Mouse (Mus musculus) myocyte (in vitro differentiated cells): ENCODE results near the gene Dlg2. TPM values are rescaled to one million over a fixed set of nuclear protein-coding genes. Genes with fewer than 3 reads are reported as not detected.

Experiments used
- H3K27me3 ChIP-seq: one replicate; pipeline ENCODE4 v1.6.1; 2011; ENCODE audit not compliant: control insufficient read depth, insufficient read depth, insufficient read length
- H3K36me3 ChIP-seq: one replicate; pipeline ENCODE4 v1.6.1; 2011; ENCODE audit not compliant: control insufficient read depth, insufficient read depth
- H3K4me2 ChIP-seq: one replicate; pipeline ENCODE4 v1.6.1; 2011; ENCODE audit warnings: low read depth, control low read depth
- H3K4me3 ChIP-seq: one replicate; pipeline ENCODE4 v1.5.1; 2011; ENCODE audit warnings: mild to moderate bottlenecking, control low read depth, moderate library complexity
- H3K79me2 ChIP-seq: one replicate; pipeline ENCODE4 v1.6.1; 2011; ENCODE audit not compliant: control insufficient read depth, insufficient read depth
- H3ac ChIP-seq: one replicate; pipeline ENCODE4 v1.6.1; 2011; ENCODE audit not compliant: control insufficient read depth, insufficient read length
- CEBPB ChIP-seq: IDR thresholded peaks from 2 replicates; pipeline ENCODE4 v1.6.1; 2011; ENCODE audit warnings: mild to moderate bottlenecking, moderate library complexity; ENCODE audit not compliant: poor library complexity, insufficient read depth, severe bottlenecking
- E2F4 ChIP-seq: IDR thresholded peaks from one replicate; pipeline ENCODE4 v1.6.1; 2011; ENCODE audit warnings: mild to moderate bottlenecking, control low read depth, moderate library complexity; ENCODE audit not compliant: insufficient read depth
- MAX ChIP-seq: IDR thresholded peaks from one replicate; pipeline ENCODE4 v1.6.1; 2011; ENCODE audit warnings: low read depth, mild to moderate bottlenecking, control low read depth
- MYOD1 ChIP-seq, 3 experiments: IDR thresholded peaks; one replicate each; pipeline ENCODE4 v1.6.1; 2011; ENCODE audit warnings: control low read depth in 2 of 3, low read depth in 2 of 3, mild to moderate bottlenecking in 2 of 3, moderate library complexity in 1 of 3; ENCODE audit not compliant: insufficient read length in 2 of 3, control insufficient read depth in 1 of 3
- MYOG ChIP-seq, 3 experiments: IDR thresholded peaks; one replicate each; pipeline ENCODE4 v1.6.1; 2011; ENCODE audit warnings: control low read depth in 2 of 3, low read depth in 2 of 3, mild to moderate bottlenecking in 2 of 3; ENCODE audit not compliant: insufficient read length in 2 of 3, control insufficient read depth in 1 of 3, insufficient read depth in 1 of 3
- POLR2A ChIP-seq: IDR thresholded peaks from one replicate; pipeline ENCODE4 v1.6.1; 2011; ENCODE audit warnings: low read depth, mild to moderate bottlenecking, control low read depth, moderate library complexity; ENCODE audit not compliant: insufficient read length
- POLR2AphosphoS2 ChIP-seq: IDR thresholded peaks from one replicate; pipeline ENCODE4 v1.6.1; 2011; ENCODE audit warnings: low read depth, control low read depth; ENCODE audit not compliant: insufficient read length
- REST ChIP-seq: IDR thresholded peaks from one replicate; pipeline ENCODE4 v1.6.1; 2011; ENCODE audit warnings: mild to moderate bottlenecking, control low read depth, moderate library complexity; ENCODE audit not compliant: insufficient read depth, insufficient read length
- SRF ChIP-seq: IDR thresholded peaks from one replicate; pipeline ENCODE4 v1.6.1; 2011; ENCODE audit warnings: low read depth; ENCODE audit not compliant: control insufficient read depth, insufficient read length
- TCF12 ChIP-seq: IDR thresholded peaks from one replicate; pipeline ENCODE4 v1.6.1; 2011; ENCODE audit warnings: mild to moderate bottlenecking, control low read depth; ENCODE audit not compliant: poor library complexity, insufficient read depth, severe bottlenecking
- TCF3 ChIP-seq: IDR thresholded peaks from one replicate; pipeline ENCODE4 v1.6.1; 2011; ENCODE audit warnings: low read depth, control low read depth; ENCODE audit not compliant: insufficient read length
- USF1 ChIP-seq: IDR thresholded peaks from one replicate; pipeline ENCODE4 v1.6.1; 2011; ENCODE audit warnings: low read depth, mild to moderate bottlenecking, control low read depth, moderate library complexity
- polyA plus RNA-seq: library from polyadenylated mRNA; unstranded; fragments of >200 nt; fragmentation: generic; extraction: Trizol; gene quantifications from one replicate; pipeline ENCODE4 v1.2.1, GENCODE M21; 2012; ENCODE audit warnings: missing spikeins

Dlg2 gene
- polyA plus RNA-seq, 1 experiment: 0.65 TPM

DNA sequence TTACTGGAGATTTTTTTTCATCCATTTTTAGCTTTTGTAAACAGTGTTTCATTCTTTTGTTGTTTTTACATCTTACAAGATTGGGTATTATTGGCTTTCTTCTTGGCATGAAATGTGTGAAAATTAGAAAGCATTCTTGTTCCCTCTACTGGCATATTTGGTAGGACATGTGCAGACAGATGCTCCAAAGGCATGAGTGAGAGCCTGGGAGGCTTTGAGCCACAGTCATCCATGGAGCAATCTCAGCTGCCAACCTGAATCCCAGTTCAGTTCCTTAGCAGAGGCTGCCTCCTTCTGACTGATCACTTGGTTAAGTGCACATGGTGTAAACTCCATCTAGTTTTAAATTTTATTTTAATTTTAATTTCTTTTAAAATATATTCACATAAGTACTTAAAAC, 500.8 kb downstream of the Dlg2 start:
- H3K4me3 ChIP-seq: no peak overlapping the region
- no peak overlapping the region for H3ac ChIP-seq
- H3K27me3 ChIP-seq: no peaks in the 10 kb centered on the region
- H3K36me3 ChIP-seq: no peaks in the 10 kb centered on the region
- no peaks in the 10 kb centered on the region for H3K79me2 ChIP-seq
- TF ChIP-seq MYOD1 (IDR thresholded peaks at IDR 0.05; ENCODE audit: control insufficient read depth in 1 of 3, insufficient read length in 2 of 3, low read depth in 2 of 3): no peak
- TF ChIP-seq USF1: no peak
- no peak for TF ChIP-seq SRF
- no peak for TF ChIP-seq MAX
- TF ChIP-seq POLR2AphosphoS2: no peak
- TF ChIP-seq E2F4: no peak
- no peak for TF ChIP-seq TCF12
- TF ChIP-seq CEBPB: no peak
- no peak for TF ChIP-seq REST
- no peak for TF ChIP-seq MYOG (IDR thresholded peaks at IDR 0.05; ENCODE audit: control insufficient read depth in 1 of 3, insufficient read depth in 1 of 3, insufficient read length in 2 of 3, low read depth in 2 of 3)
- TF ChIP-seq TCF3: no peak
- no peak for TF ChIP-seq POLR2A
- H3K4me2 ChIP-seq: no peak overlapping the region

DNA sequence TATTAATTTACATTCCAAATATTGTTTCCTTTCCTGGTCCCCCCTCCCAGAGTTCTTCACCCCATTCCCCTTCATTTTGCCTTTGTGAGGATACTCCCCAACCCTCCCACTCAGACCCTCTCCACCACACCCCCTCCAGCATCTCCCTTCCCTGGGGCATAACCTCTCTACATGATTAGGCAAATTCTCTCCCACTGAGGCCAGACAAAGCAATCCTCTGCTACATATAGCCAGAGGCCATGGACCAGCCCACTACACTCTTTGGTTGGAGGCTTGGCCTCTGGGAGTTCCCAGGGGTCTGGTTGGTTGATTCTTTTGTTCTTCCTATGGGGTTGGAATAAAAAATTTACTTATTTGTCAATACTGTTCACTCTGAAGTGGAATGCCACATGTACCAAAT, 505.6 kb downstream of the Dlg2 start:
- Histone ChIP-seq H3K79me2 (no peaks in the 10 kb centered on the region), H3K36me3 (no peaks in the 10 kb centered on the region), H3ac (no peak overlapping the region), H3K27me3 (no peaks in the 10 kb centered on the region), H3K4me3 (no peak overlapping the region), H3K4me2 (no peak overlapping the region)
- TF ChIP-seq TCF12 (no peak), POLR2AphosphoS2 (no peak), MYOG (IDR thresholded peaks at IDR 0.05; ENCODE audit: control insufficient read depth in 1 of 3, insufficient read depth in 1 of 3, insufficient read length in 2 of 3, low read depth in 2 of 3) (no peak), MAX (no peak), E2F4 (no peak), SRF (no peak), TCF3 (no peak), POLR2A (no peak), REST (no peak), CEBPB (no peak), USF1 (no peak), MYOD1 (IDR thresholded peaks at IDR 0.05; ENCODE audit: control insufficient read depth in 1 of 3, insufficient read length in 2 of 3, low read depth in 2 of 3) (no peak)

DNA sequence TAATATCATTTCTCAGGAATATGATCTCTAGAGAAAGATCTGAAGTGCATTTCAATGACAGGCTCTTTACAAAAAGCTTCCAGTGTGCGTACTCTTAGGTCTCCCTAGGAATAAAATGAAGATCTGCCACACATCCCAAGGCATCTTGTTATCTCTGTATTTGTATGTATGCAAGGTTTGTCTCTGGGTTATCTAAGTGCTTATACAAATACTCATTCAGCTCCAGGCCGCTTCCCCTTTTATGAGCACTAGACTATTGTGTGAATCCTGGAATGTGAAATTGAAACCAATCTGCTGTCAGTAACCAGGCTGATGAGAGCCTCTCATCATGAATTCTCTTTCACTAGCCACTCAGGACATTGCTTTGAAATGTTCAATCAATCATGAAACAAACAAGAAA, 534.2 kb downstream of the Dlg2 start:
- TF ChIP-seq SRF (no peak), REST (no peak), MYOD1 (IDR thresholded peaks at IDR 0.05; ENCODE audit: control insufficient read depth in 1 of 3, insufficient read length in 2 of 3, low read depth in 2 of 3) (no peak), POLR2A (no peak), E2F4 (no peak), POLR2AphosphoS2 (no peak), TCF12 (no peak), MAX (no peak), TCF3 (no peak), CEBPB (no peak), USF1 (no peak), MYOG (IDR thresholded peaks at IDR 0.05; ENCODE audit: control insufficient read depth in 1 of 3, insufficient read depth in 1 of 3, insufficient read length in 2 of 3, low read depth in 2 of 3) (no peak)
- Histone ChIP-seq H3K27me3 (no peaks in the 10 kb centered on the region), H3ac (no peak overlapping the region), H3K4me2 (no peak overlapping the region), H3K79me2 (no peaks in the 10 kb centered on the region), H3K4me3 (no peak overlapping the region), H3K36me3 (no peaks in the 10 kb centered on the region)

DNA sequence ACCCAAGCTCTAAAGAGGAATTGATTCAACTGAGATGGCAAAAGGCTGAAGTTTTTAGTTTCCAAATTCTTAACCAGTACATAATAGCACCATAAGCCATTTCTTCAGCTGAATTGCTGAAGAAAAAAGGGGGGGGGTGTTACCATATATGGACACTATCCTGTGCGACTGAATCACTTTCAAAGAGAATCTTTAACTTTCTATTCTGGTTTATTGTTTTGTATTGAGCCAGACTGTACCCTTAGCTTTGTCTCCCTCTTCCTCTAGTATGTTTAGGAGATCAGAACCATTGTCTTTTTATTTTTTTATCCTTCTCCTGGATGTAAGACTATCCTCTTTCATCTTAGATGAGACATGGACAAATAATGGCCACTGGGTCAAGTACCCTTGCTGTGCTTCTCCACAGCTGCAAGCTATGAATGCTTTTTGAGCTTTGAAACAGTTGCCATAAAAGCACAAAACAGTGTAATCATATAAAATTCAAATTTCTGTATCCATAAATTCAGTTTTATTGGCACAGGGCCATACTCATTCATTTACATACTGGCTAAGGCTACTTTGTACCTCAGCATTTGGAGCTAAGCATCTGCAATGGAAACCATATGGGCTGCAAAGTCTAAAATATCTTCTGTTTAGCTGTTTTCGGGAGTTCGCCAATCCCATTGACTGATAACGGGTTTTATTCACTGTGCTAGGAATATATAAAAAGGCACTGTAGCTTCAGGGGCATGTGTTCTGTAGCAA, 568.7 kb downstream of the Dlg2 start:
- TF ChIP-seq CEBPB: no peak
- TF ChIP-seq POLR2AphosphoS2: no peak
- no peak for TF ChIP-seq MYOG (IDR thresholded peaks at IDR 0.05; ENCODE audit: control insufficient read depth in 1 of 3, insufficient read depth in 1 of 3, insufficient read length in 2 of 3, low read depth in 2 of 3)
- TF ChIP-seq REST: no peak
- no peak for TF ChIP-seq USF1
- TF ChIP-seq TCF12: no peak
- Histone ChIP-seq H3K27me3 (no peaks in the 10 kb centered on the region), H3K79me2 (no peaks in the 10 kb centered on the region), H3ac (no peak overlapping the region), H3K36me3 (no peaks in the 10 kb centered on the region), H3K4me2 (no peak overlapping the region), H3K4me3 (no peak overlapping the region)

DNA sequence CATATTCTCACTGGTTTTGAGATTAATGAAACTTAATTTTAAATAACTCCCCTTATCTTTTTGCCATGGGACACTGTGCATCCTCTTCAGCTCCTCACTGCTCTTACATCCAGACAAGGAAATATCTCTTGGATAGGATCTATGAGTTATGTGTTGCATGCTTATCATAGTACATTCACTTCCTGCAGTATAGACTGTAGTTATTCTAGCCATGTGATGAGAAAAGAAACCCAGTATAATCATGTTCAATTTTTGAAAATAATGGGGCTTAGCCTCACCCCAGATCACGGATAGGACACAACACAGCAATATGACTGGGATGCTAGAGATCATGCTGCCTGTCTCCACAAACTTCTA, 569.2 kb downstream of the Dlg2 start:
- H3ac ChIP-seq: no peak overlapping the region
- no peaks in the 10 kb centered on the region for H3K36me3 ChIP-seq
- H3K27me3 ChIP-seq: no peaks in the 10 kb centered on the region
- H3K79me2 ChIP-seq: no peaks in the 10 kb centered on the region
- TF ChIP-seq CEBPB (no peak), TCF3 (no peak), MYOD1 (IDR thresholded peaks at IDR 0.05; ENCODE audit: control insufficient read depth in 1 of 3, insufficient read length in 2 of 3, low read depth in 2 of 3) (no peak), POLR2A (no peak), E2F4 (no peak), USF1 (no peak), SRF (no peak), POLR2AphosphoS2 (no peak), MAX (no peak), REST (no peak), TCF12 (no peak), MYOG (IDR thresholded peaks at IDR 0.05; ENCODE audit: control insufficient read depth in 1 of 3, insufficient read depth in 1 of 3, insufficient read length in 2 of 3, low read depth in 2 of 3) (no peak)
- no peak overlapping the region for H3K4me3 ChIP-seq
- H3K4me2 ChIP-seq: no peak overlapping the region
